In the genomic region with DNA sequence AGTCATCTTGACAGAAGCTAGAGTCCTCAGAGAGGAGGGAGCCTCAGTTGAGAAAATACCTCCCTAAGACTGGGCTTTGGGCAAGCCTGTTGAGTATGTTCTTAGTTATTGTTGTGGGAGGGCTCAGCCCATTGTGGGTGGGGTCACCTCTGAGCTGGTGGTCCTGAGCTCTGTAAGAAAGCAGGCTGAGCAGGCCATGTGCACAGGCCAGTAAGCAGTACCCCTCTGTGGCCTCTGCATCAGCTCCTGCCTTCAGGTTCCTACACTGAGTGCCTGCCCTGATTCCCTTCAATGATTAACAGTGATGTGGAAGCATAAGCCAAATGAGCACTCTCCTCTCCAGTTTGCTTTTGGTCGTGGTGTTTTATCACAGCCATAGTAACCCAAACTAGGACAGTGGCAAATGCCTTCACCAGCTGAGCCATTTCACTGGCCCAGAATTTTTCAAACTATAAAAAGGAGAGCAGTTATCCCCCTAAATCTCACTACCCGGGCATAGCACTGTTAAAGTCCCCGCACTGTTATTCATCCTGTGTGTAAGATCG, we compare ENCODE assay signal across 26 mouse cellular contexts.
DNase-seq lines count a peak whose midpoint lies in the region; ATAC-seq lines count a peak whose summit lies in the region.
"Had no signal": no experiment of that assay in that cellular context is flagged by ENCODE, and none has a peak within 500 bp of the region (broad histone marks: within the 10 kb centered on the region; RNA-seq: fewer than 3 reads in every experiment).

No protein-coding gene starts in this region.

- H3K27ac ChIP-seq in heart, embryonic 10.5 days: peak overlapping the region; percentile 57
- no peak overlapping the region for H3K27ac ChIP-seq in kidney, embryonic 15.5 days
- H3K27ac ChIP-seq: forebrain, embryonic 12.5 days; hindbrain, postnatal 0 days; limb, embryonic 13.5 days; liver, embryonic 13.5 days; midbrain, embryonic 15.5 days; neural tube, embryonic 13.5 days had no signal

- DNase-seq in heart, embryonic 10.5 days (ENCODE audit: low spot score): no peak
- no peak for DNase-seq in heart, postnatal 25 days (ENCODE audit: low spot score)
- no peak for DNase-seq in kidney, adult 9 months
- DNase-seq in urinary bladder, adult 2 months (ENCODE audit: low spot score): peak; percentile 0
- DNase-seq in urinary bladder, postnatal 36 days (ENCODE audit: low spot score in 2 of 2): no peak
- DNase-seq in frontal cortex, postnatal 10 days (ENCODE audit: low spot score in 2 of 2): no peak
- DNase-seq: adrenal gland, postnatal 36 days; B cell, adult 2 months; cerebellum, adult 9-10 months; kidney, postnatal 14 days; liver, embryonic 13.5 days; lung, embryonic 14.5 days; right cerebral cortex, postnatal 25 days; spleen, adult 18-20 months; thymus, postnatal 14 days had no signal

- H3K4me2 ChIP-seq in kidney, embryonic 15.5 days: no peak overlapping the region
- H3K4me2 ChIP-seq: forebrain, embryonic 12.5 days; limb, embryonic 13.5 days; liver, embryonic 13.5 days; lung, embryonic 14.5 days; midbrain, embryonic 15.5 days; neural tube, embryonic 13.5 days had no signal

- no peaks in the 10 kb centered on the region for H3K27me3 ChIP-seq in heart, embryonic 10.5 days (ENCODE audit: insufficient read depth, poor library complexity, severe bottlenecking)
- H3K27me3 ChIP-seq in kidney, embryonic 15.5 days: no peaks in the 10 kb centered on the region
- H3K27me3 ChIP-seq: CH12.LX; forebrain, embryonic 12.5 days; liver, embryonic 13.5 days; midbrain, embryonic 15.5 days; neural tube, embryonic 13.5 days; Patski had no signal

- H3K36me3 ChIP-seq in heart, embryonic 10.5 days: no peaks in the 10 kb centered on the region
- no peaks in the 10 kb centered on the region for H3K36me3 ChIP-seq in kidney, embryonic 15.5 days
- H3K36me3 ChIP-seq: forebrain, embryonic 12.5 days; G1E; limb, embryonic 13.5 days; liver, embryonic 13.5 days; midbrain, embryonic 15.5 days; neural tube, embryonic 13.5 days had no signal

- peak; percentile 40; the same call in 1 of the 2 replicates for ATAC-seq in kidney, embryonic 15.5 days (replicated peaks; ENCODE audit: low FRiP score)
- ATAC-seq: hindbrain, postnatal 0 days; intestine, embryonic 16.5 days; midbrain, embryonic 15.5 days; Patski had no signal

- no peak overlapping the region for H3K4me3 ChIP-seq in heart, embryonic 10.5 days
- no peak overlapping the region for H3K4me3 ChIP-seq in kidney, embryonic 15.5 days (replicated peaks)
- H3K4me3 ChIP-seq: erythroblast, embryonic 14.5 days; forebrain, embryonic 12.5 days; limb, embryonic 13.5 days; liver, embryonic 13.5 days; midbrain, embryonic 15.5 days; neural tube, embryonic 13.5 days had no signal

- H3K9ac ChIP-seq in kidney, embryonic 15.5 days: no peak overlapping the region
- H3K9ac ChIP-seq: forebrain, embryonic 12.5 days; limb, embryonic 13.5 days; liver, embryonic 13.5 days; lung, embryonic 14.5 days; midbrain, embryonic 15.5 days; neural tube, embryonic 13.5 days had no signal

- intact Hi-C loops in heart, postnatal 25 days (cut with DNase I): no loop called here

- 78% methylated on average over 4 of the region's 4 CpGs for WGBS in heart, embryonic 10.5 days
- WGBS in kidney, embryonic 15.5 days: 67% methylated on average over 4 of the region's 4 CpGs

- no peaks in the 10 kb centered on the region for H3K9me3 ChIP-seq in heart, embryonic 10.5 days
- no peaks in the 10 kb centered on the region for H3K9me3 ChIP-seq in kidney, embryonic 15.5 days (replicated peaks)
- H3K9me3 ChIP-seq: forebrain, embryonic 12.5 days; G1E; limb, embryonic 13.5 days; liver, embryonic 13.5 days; midbrain, embryonic 15.5 days; neural tube, embryonic 13.5 days had no signal

- H3K4me1 ChIP-seq in heart, embryonic 10.5 days: peaks cover 53% of the 10 kb centered on the region
- peaks cover 19% of the 10 kb centered on the region for H3K4me1 ChIP-seq in kidney, embryonic 15.5 days
- H3K4me1 ChIP-seq: liver, embryonic 13.5 days; midbrain, embryonic 15.5 days had no signal
